In genomic region chr19:38429269-38429668, GRCm38 (mm10) we compare ENCODE assay signal across 9 mouse cellular contexts. TPM values are rescaled to one million over a fixed set of nuclear protein-coding genes. Genes with fewer than 3 reads are reported as not detected.
DNase-seq lines count a peak whose midpoint lies in the region; ATAC-seq lines count a peak whose summit lies in the region.
"Had no signal": no experiment of that assay in that cellular context is flagged by ENCODE, and none has a peak within 500 bp of the region (broad histone marks: within the 10 kb centered on the region; RNA-seq: fewer than 3 reads in every experiment).

No protein-coding gene starts in this region.

- H3K27ac ChIP-seq in forebrain, embryonic 14.5 days (ENCODE audit: low read depth, low read length) = no peak overlapping the region
- H3K27ac ChIP-seq in forebrain, embryonic 16.5 days (ENCODE audit: low read length) = no peak overlapping the region
- no peak overlapping the region for H3K27ac ChIP-seq in midbrain, embryonic 11.5 days (ENCODE audit: low read depth, low read length)
- H3K27ac ChIP-seq in midbrain, embryonic 16.5 days (ENCODE audit: low read length) = no peak overlapping the region
- H3K27ac ChIP-seq: midbrain, embryonic 12.5 days had no signal

- H3K9ac ChIP-seq in forebrain, embryonic 14.5 days (ENCODE audit: low read length) = no peak overlapping the region
- H3K9ac ChIP-seq in forebrain, embryonic 16.5 days (replicated peaks; ENCODE audit: low read depth, low read length) = no peak overlapping the region
- no peak overlapping the region for H3K9ac ChIP-seq in midbrain, embryonic 11.5 days (ENCODE audit: low read length)
- H3K9ac ChIP-seq in midbrain, embryonic 16.5 days (ENCODE audit: low read depth, low read length) = no peak overlapping the region
- H3K9ac ChIP-seq: midbrain, embryonic 12.5 days had no signal

- no peak overlapping the region for H3K4me2 ChIP-seq in forebrain, embryonic 14.5 days (ENCODE audit: low read length)
- H3K4me2 ChIP-seq in forebrain, embryonic 16.5 days (ENCODE audit: low read length) = no peak overlapping the region
- no peak overlapping the region for H3K4me2 ChIP-seq in midbrain, embryonic 11.5 days
- no peak overlapping the region for H3K4me2 ChIP-seq in midbrain, embryonic 16.5 days (ENCODE audit: low read length)
- H3K4me2 ChIP-seq: midbrain, embryonic 12.5 days had no signal

- H3K4me3 ChIP-seq in forebrain, embryonic 14.5 days (ENCODE audit: low read depth, low read length) = no peak overlapping the region
- H3K4me3 ChIP-seq in forebrain, embryonic 16.5 days (replicated peaks; ENCODE audit: low read length) = no peak overlapping the region
- no peak overlapping the region for H3K4me3 ChIP-seq in midbrain, embryonic 11.5 days (ENCODE audit: low read depth, low read length)
- H3K4me3 ChIP-seq in midbrain, embryonic 16.5 days (ENCODE audit: low read depth, low read length) = no peak overlapping the region
- H3K4me3 ChIP-seq: midbrain, embryonic 12.5 days had no signal

- H3K9me3 ChIP-seq in forebrain, embryonic 14.5 days (replicated peaks; ENCODE audit: control insufficient read depth, low read length) = no peaks in the 10 kb centered on the region
- no peaks in the 10 kb centered on the region for H3K9me3 ChIP-seq in forebrain, embryonic 16.5 days (ENCODE audit: control insufficient read depth, low read length)
- no peaks in the 10 kb centered on the region for H3K9me3 ChIP-seq in midbrain, embryonic 11.5 days (ENCODE audit: control insufficient read depth, low read length)
- H3K9me3 ChIP-seq in midbrain, embryonic 16.5 days (replicated peaks; ENCODE audit: control insufficient read depth, low read length, poor library complexity, severe bottlenecking) = no peaks in the 10 kb centered on the region
- H3K9me3 ChIP-seq: midbrain, embryonic 12.5 days had no signal

- peak; percentile 58 for DNase-seq in forebrain, embryonic 14.5 days (ENCODE audit: low spot score)
- DNase-seq in midbrain, embryonic 11.5 days (ENCODE audit: low spot score, missing footprints) = peak; percentile 89
- peak; percentile 22 for DNase-seq in c-Kit-negative CD71-positive TER-119-positive erythroid progenitor cells, embryonic 14.5 days (ENCODE audit: low read depth, low spot score)
- DNase-seq in retina, postnatal 1 day = peak; percentile 68
- DNase-seq in gastrocnemius, postnatal 10 days = no peak

- no peaks in the 10 kb centered on the region for H3K4me1 ChIP-seq in forebrain, embryonic 14.5 days (ENCODE audit: control insufficient read depth, insufficient read depth, low read length)
- H3K4me1 ChIP-seq in forebrain, embryonic 16.5 days (replicated peaks; ENCODE audit: control insufficient read depth, insufficient read depth, low read length) = no peaks in the 10 kb centered on the region
- H3K4me1 ChIP-seq in midbrain, embryonic 11.5 days (ENCODE audit: control insufficient read depth, insufficient read depth, low read length) = no peaks in the 10 kb centered on the region
- H3K4me1 ChIP-seq in midbrain, embryonic 16.5 days (ENCODE audit: control insufficient read depth, insufficient read depth, low read length) = no peaks in the 10 kb centered on the region
- H3K4me1 ChIP-seq: midbrain, embryonic 12.5 days had no signal

- H3K36me3 ChIP-seq in forebrain, embryonic 14.5 days (ENCODE audit: control insufficient read depth, insufficient read depth, low read length) = no peaks in the 10 kb centered on the region
- no peaks in the 10 kb centered on the region for H3K36me3 ChIP-seq in forebrain, embryonic 16.5 days (ENCODE audit: control insufficient read depth, insufficient read depth)
- H3K36me3 ChIP-seq in midbrain, embryonic 11.5 days (ENCODE audit: control insufficient read depth, insufficient read depth, low read length) = no peaks in the 10 kb centered on the region
- no peaks in the 10 kb centered on the region for H3K36me3 ChIP-seq in midbrain, embryonic 16.5 days (ENCODE audit: control insufficient read depth, insufficient read depth, low read length)
- H3K36me3 ChIP-seq: midbrain, embryonic 12.5 days had no signal

- no peak for ATAC-seq in forebrain, embryonic 14.5 days
- ATAC-seq in forebrain, embryonic 16.5 days = no peak
- no peak for ATAC-seq in midbrain, embryonic 11.5 days (ENCODE audit: low FRiP score)
- ATAC-seq in midbrain, embryonic 16.5 days = no peak
- peak; percentile 56 for ATAC-seq in inflammation-experienced regulatory T-cells, adult 6 months

- 55% methylated on average over 5 of the region's 5 CpGs for WGBS in forebrain, embryonic 14.5 days
- WGBS in forebrain, embryonic 16.5 days = 55% methylated on average over 5 of the region's 5 CpGs
- 49% methylated on average over 5 of the region's 5 CpGs for WGBS in midbrain, embryonic 11.5 days
- 50% methylated on average over 5 of the region's 5 CpGs for WGBS in midbrain, embryonic 16.5 days

- H3K27me3 ChIP-seq in forebrain, embryonic 14.5 days (replicated peaks; ENCODE audit: control insufficient read depth, insufficient read depth, low read length) = no peaks in the 10 kb centered on the region
- no peaks in the 10 kb centered on the region for H3K27me3 ChIP-seq in forebrain, embryonic 16.5 days (replicated peaks; ENCODE audit: control insufficient read depth, insufficient read depth, low read length)
- H3K27me3 ChIP-seq in midbrain, embryonic 11.5 days (ENCODE audit: control insufficient read depth, insufficient read depth, low read length) = no peaks in the 10 kb centered on the region
- H3K27me3 ChIP-seq in midbrain, embryonic 16.5 days (ENCODE audit: control insufficient read depth, insufficient read depth, low read depth, low read length) = no peaks in the 10 kb centered on the region
- H3K27me3 ChIP-seq: midbrain, embryonic 12.5 days had no signal

RNA-seq across cellular contexts. Expression of gene Slc35g1, which starts 33.5 kb away (rescaled TPM):
- 1.1 and 1.4 TPM in 2 replicates for polyA plus RNA-seq in forebrain, embryonic 14.5 days (2014; fragmentation: Nextera tagmentation; extraction: Ambion mirVana)
- 1.3 and 1.6 TPM in 2 replicates for polyA plus RNA-seq in forebrain, embryonic 16.5 days (2015; fragmentation: Nextera tagmentation; extraction: Ambion mirVana)
- 7.0 and 8.0 TPM in 2 replicates for polyA plus RNA-seq in midbrain, embryonic 11.5 days (2014; fragmentation: Nextera tagmentation; extraction: Ambion mirVana)
- polyA plus RNA-seq in midbrain, embryonic 16.5 days (2015; fragmentation: Nextera tagmentation; extraction: Ambion mirVana) = 0.75 and 0.84 TPM in 2 replicates
- 1 to 10 TPM; 3.5 to 7.3 (median 5.0) TPM for polyA plus RNA-seq in inflammation-experienced regulatory T-cells, adult 6 months (2017; shearing (Covaris generic))
- 1 to 10 TPM; 1.7 to 2.3 TPM for total RNA-seq in gastrocnemius, postnatal 10 days (2021)

RNA-seq across cellular contexts. Expression of gene Plce1, which starts 51.6 kb away (rescaled TPM):
- 3.4 and 5.1 TPM in 2 replicates for polyA plus RNA-seq in forebrain, embryonic 14.5 days (2014; fragmentation: Nextera tagmentation; extraction: Ambion mirVana)
- 3.8 and 4.5 TPM in 2 replicates for polyA plus RNA-seq in forebrain, embryonic 16.5 days (2015; fragmentation: Nextera tagmentation; extraction: Ambion mirVana)
- 4.1 and 4.3 TPM in 2 replicates for polyA plus RNA-seq in midbrain, embryonic 11.5 days (2014; fragmentation: Nextera tagmentation; extraction: Ambion mirVana)
- polyA plus RNA-seq in midbrain, embryonic 16.5 days (2015; fragmentation: Nextera tagmentation; extraction: Ambion mirVana) = 3.1 and 4.4 TPM in 2 replicates
- polyA plus RNA-seq in inflammation-experienced regulatory T-cells, adult 6 months (2017; shearing (Covaris generic)) = under 1 TPM; 0.05 to 0.16 (median 0.05) TPM
- 10 to 100 TPM; 18.6 to 23.0 TPM for total RNA-seq in gastrocnemius, postnatal 10 days (2021)
